Mouse (Mus musculus) liver, embryonic 12.5 days (tissue): Measurements from ENCODE around the gene Olfr272. TPM values are rescaled to one million over a fixed set of nuclear protein-coding genes. Genes with fewer than 3 reads are reported as not detected.

Experiments
- polyA plus RNA-seq: library from polyadenylated mRNA; unstranded; fragments of >200 nt; fragmentation: Nextera tagmentation; extraction: Ambion mirVana; gene quantifications from 2 replicates; pipeline ENCODE4 v1.2.1, GENCODE M21; 2016

Gene Olfr272
- polyA plus RNA-seq, 1 experiment from 2014 or later, result not detected

Other genes with a start within 250 kb of the Olfr272 start
- not detected in 2 replicates for gene Olfr275, start 104.6 kb downstream of the Olfr272 start, polyA plus RNA-seq
- not detected in 2 replicates for gene Olfr273, start 59.9 kb downstream of the Olfr272 start, polyA plus RNA-seq
- not detected in 2 replicates for gene Olfr270, start 45.4 kb upstream of the Olfr272 start, polyA plus RNA-seq
- gene Nipsnap3a, start 70.1 kb upstream of the Olfr272 start, polyA plus RNA-seq, result not detected in 2 replicates
- gene Nipsnap3b, start 92.7 kb upstream of the Olfr272 start, polyA plus RNA-seq, result 46.0 and 46.2 TPM in 2 replicates
- 9.8 and 10.1 TPM in 2 replicates for gene Abca1, start 240.7 kb upstream of the Olfr272 start, polyA plus RNA-seq